Mouse (Mus musculus) heart, postnatal 14 days (tissue): Measurements from ENCODE around the gene Gm49673. TPM values are rescaled to one million over a fixed set of nuclear protein-coding genes. Genes with fewer than 3 reads are reported as not detected.
"Not testable (repeated sequence)": the region's sequence is repeated elsewhere in the genome, so short reads cannot be mapped to it uniquely, and the experiment has no call there.

Source experiments
- DNase-seq, 2 experiments: peaks; one replicate each; pipeline ENCODE4 v3.0.0; 2021 to 2022
- intact Hi-C: fragments of 180-260 bp; cut with DNase I; formaldehyde crosslinking; loops from one replicate; pipeline ENCODE4 v1.15.1; 2025
- total RNA-seq, 2 experiments: library from RNA; stranded (reverse); gene quantifications; 2 replicates each; pipeline ENCODE4 v1.2.3; 2021

Gene Gm49673
- total RNA-seq, 2 experiments from 2014 or later = 0.10 TPM; not detected in 1

GRCm38 (mm10) chr17:8051247-8051646 lies 96.3 kb downstream of the Gm49673 start:
- intact Hi-C loops = not testable (repeated sequence)
- DNase-seq = peak; percentile 73 to 89

- intact Hi-C loops, DNase-seq: not testable (repeated sequence)
These were observed 97.4 kb downstream of the Gm49673 start for GRCm38 (mm10) chr17:8050218-8050617.

- intact Hi-C loops = not testable (repeated sequence)
- peak; percentile 53 to 79 for DNase-seq
These were observed 101.4 kb downstream of the Gm49673 start for GRCm38 (mm10) chr17:8046178-8046577.

- DNase-seq, intact Hi-C loops: not testable (repeated sequence)
These were observed 106.4 kb downstream of the Gm49673 start for GRCm38 (mm10) chr17:8041197-8041596.

GRCm38 (mm10) chr17:8039916-8040635 lies 107.5 kb downstream of the Gm49673 start:
- DNase-seq, intact Hi-C loops: not testable (repeated sequence)

DNA sequence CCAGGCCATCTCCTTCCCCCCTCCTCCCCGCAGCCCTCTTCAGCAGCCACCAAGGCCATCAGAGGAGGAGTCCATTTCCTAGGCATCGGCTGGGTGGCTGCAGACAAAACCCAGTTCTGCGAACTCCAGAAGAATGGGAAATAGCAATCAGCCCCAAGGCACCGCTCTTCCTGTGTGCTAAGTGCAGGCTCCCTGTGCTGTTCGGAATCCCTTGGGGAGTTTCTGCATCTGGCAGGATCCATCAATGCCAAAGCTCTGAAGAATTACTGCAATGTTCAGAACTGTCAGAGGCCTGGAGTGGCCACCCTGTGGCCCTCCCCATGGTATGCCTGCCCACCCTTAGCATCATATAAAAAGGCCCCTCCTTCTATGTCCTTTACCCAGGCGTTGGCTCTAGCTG lies 110.6 kb downstream of the Gm49673 start:
- DNase-seq, intact Hi-C loops: not testable (repeated sequence)

Other genes with a start within 250 kb of the Gm49673 start
- 1 to 10 TPM; 2.4 to 3.1 TPM for gene Tagap, start 221.8 kb downstream of the Gm49673 start, total RNA-seq
- 10 to 100 TPM; 36.1 to 38.6 TPM for gene Rsph3a, start 202.2 kb downstream of the Gm49673 start, total RNA-seq
- 10 to 100 TPM; 23.6 to 27.0 TPM for gene Rnaset2a, start 309 bp upstream of the Gm49673 start, total RNA-seq
- gene Fgfr1op, start 17.7 kb upstream of the Gm49673 start, total RNA-seq = 10 to 100 TPM; 12.9 to 14.5 TPM
- not detected for gene Ccr6, start 88.3 kb upstream of the Gm49673 start, total RNA-seq
- gene Mpc1, start 135.1 kb upstream of the Gm49673 start, total RNA-seq = 100 to 1,000 TPM; 496 to 503 TPM
- gene Sft2d1, start 163.3 kb upstream of the Gm49673 start, total RNA-seq = 10 to 100 TPM; 16.7 to 21.2 TPM
- under 1 TPM; 0.24 to 0.69 TPM for gene Prr18, start 189.7 kb upstream of the Gm49673 start, total RNA-seq
- gene T2, start 208.2 kb upstream of the Gm49673 start, total RNA-seq = under 1 TPM; 0.26 to 0.27 TPM